Mouse (Mus musculus) kidney, postnatal 0 days (tissue): ENCODE results near the gene Ikbip. TPM values are rescaled to one million over a fixed set of nuclear protein-coding genes. Genes with fewer than 3 reads are reported as not detected.

Source experiments
- ATAC-seq: fragments of 200-750 bp; cut with Nextera tagmentation; replicated peaks from 2 replicates; pipeline ENCODE4 v1.8.0; 2017; ENCODE audit warnings: low read depth, moderate number of reproducible peaks, moderate TSS enrichment, moderate library complexity; ENCODE audit not compliant: low FRiP score
- DNase-seq: peaks from one replicate; pipeline ENCODE4 v3.0.0-alpha.2; 2016; ENCODE audit warnings: low spot score
- H3K27ac ChIP-seq: fragments of 300-500 bp; sonication (generic); 2 replicates; pipeline ENCODE4 v1.5.1; 2014; ENCODE audit warnings: mild to moderate bottlenecking
- H3K27me3 ChIP-seq: fragments of 300-500 bp; sonication (generic); 2 replicates; pipeline ENCODE4 v1.6.1; 2014; ENCODE audit warnings: low read length, mixed read lengths; ENCODE audit not compliant: insufficient read depth
- H3K36me3 ChIP-seq: fragments of 300-500 bp; sonication (generic); 2 replicates; pipeline ENCODE4 v1.6.1; 2014; ENCODE audit warnings: low read length, mixed read lengths; ENCODE audit not compliant: insufficient read depth
- H3K4me1 ChIP-seq: fragments of 300-500 bp; sonication (generic); replicated peaks from 2 replicates; pipeline ENCODE4 v1.6.1; 2014; ENCODE audit warnings: antibody characterized with exemption, low read length, mixed read lengths; ENCODE audit not compliant: insufficient read depth
- H3K4me2 ChIP-seq: fragments of 300-500 bp; sonication (generic); 2 replicates; pipeline ENCODE4 v1.6.1; 2014; ENCODE audit warnings: mild to moderate bottlenecking, low read length, moderate library complexity, mixed read lengths
- H3K4me3 ChIP-seq: fragments of 300-500 bp; sonication (generic); replicated peaks from 2 replicates; pipeline ENCODE4 v1.5.1; 2014; ENCODE audit warnings: low read depth, low read length
- H3K9ac ChIP-seq: fragments of 300-500 bp; sonication (generic); 2 replicates; pipeline ENCODE4 v1.6.1; 2014; ENCODE audit warnings: low read depth, low read length
- H3K9me3 ChIP-seq: fragments of 300-500 bp; sonication (generic); replicated peaks from 2 replicates; pipeline ENCODE4 v1.6.1; 2016; ENCODE audit warnings: low read length, inconsistent platforms, mixed read lengths
- CTCF ChIP-seq: IDR thresholded peaks from 2 replicates; pipeline ENCODE4 v1.5.1; 2016; ENCODE audit warnings: antibody characterized with exemption, low read depth, mild to moderate bottlenecking, moderate library complexity
- WGBS: fragments of 180-500 bp; shearing (Covaris S2); extraction: QIAGEN DNeasy Blood & Tissue Kit; methylation state at CpG from one replicate; pipeline ENCODE4 v1.1.7; 2014; 5-methylcytosine and 5-hydroxymethylcytosine counted together
- polyA plus RNA-seq: library from polyadenylated mRNA; unstranded; fragments of >200 nt; fragmentation: Nextera tagmentation; extraction: Ambion mirVana; gene quantifications from 2 replicates; pipeline ENCODE4 v1.2.1, GENCODE M21; 2015

Ikbip gene
- polyA plus RNA-seq = 48.1 and 50.3 TPM in 2 replicates

DNA sequence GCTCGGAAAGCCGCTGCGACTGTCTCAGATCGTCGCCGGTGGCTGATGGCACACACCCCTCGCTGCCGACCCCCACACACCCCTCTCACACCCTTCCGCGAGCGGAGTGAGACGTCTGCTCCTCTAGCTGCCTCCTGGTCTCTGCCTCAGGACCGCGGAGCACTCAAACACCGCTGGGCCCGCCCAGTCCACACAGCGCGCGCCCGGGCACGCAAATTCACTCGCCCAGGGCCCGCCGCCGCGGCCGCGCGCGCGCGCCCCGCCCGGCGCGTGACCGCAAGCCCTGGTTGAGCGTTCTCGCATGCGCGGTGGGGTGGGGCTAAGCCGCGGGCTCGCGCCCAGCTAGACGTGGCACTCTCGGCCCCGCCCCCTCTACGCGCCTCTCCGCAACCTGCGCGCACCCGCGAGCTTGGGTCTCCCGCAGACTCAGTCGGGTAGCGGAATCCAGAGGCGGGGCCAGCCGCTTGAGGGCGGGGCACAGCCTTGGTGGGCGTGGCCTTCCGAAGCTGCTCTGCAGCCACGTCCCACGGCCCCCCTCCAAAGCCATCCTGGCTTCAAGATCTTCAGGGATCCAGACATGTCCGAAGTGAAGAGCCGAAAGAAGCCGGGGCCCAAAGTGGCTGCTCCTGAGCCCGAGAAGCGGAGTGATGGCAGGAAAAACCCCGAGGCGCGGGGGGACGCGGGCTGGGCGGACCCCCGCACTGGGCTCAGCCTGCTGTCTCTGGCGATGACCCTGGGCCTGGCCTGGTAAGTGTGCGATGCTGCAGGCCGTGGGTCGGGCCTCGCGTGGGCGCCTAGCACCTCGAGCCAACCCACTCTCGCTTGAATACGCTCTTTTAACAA, at the start of gene Ikbip, which contains the start of gene Apaf1:
TSS of gene Ikbip (plus strand) at position 391 of the 843 bp plus-strand sequence.
TSS of gene Apaf1 (minus strand) at position 221 of the 843 bp plus-strand sequence.
- Histone ChIP-seq H3K4me2 (peak within 1 kb of the TSS; percentile 83), H3K4me3 (peak within 1 kb of the TSS; percentile 89), H3K9me3 (no peaks in the 10 kb centered on the region), H3K9ac (peak within 1 kb of the TSS; percentile 87), H3K36me3 (no peaks in the 10 kb centered on the region), H3K27ac (peak within 1 kb of the TSS; percentile 87), H3K4me1 (no peaks in the 10 kb centered on the region), H3K27me3 (no peaks in the 10 kb centered on the region)
- ATAC-seq (peak; percentile 97), DNase-seq (peak; percentile 99)
- WGBS = under 1% methylated on average over 87 of the region's 87 CpGs
- 0 out of 2 replicates have a peak, but pooled peaks have one; percentile 8 for TF ChIP-seq CTCF

DNA sequence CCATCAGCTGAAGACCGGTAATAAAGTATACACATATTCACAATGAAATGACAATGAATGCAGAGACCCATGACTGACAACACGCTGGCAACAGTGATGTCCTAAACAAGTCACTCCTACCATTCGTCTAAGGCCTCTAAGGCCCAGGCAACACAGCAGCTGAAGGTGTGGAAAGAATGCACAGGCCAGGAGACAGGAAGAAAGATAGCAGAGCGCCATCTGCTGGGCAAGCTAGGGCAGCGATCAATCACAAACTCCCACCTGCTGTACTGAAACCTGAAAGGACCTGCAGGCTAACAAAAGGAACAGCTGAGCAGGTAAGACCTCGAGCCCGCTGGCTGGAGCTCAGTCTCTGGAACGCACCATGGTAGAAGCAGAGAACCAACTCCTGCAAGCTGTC, 48.8 kb upstream of the Ikbip start:
- H3K27me3 ChIP-seq = no peaks in the 10 kb centered on the region
- ATAC-seq = peak; percentile 68; the same call in 1 of the 2 replicates
- H3K4me3 ChIP-seq = no peak overlapping the region

DNA sequence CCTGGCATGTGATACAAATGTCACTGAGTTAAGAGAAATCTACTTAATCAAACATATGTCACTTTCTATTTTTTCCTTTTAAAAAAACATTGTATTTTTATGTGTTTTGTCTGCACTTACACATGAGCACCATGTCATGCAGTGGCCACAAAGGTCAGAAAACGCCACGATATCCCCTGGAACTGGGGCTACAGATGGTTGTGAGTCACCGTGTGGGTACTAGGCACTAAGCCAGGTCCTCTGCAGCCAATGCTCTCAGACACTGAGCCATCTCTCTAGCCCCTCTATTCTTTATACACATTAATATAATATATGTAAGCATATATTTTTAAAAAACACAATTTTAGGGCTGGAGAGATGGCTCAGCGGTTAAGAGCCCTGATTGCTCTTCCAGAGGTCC, 33.0 kb upstream of the Ikbip start:
- Histone ChIP-seq H3K27me3 (no peaks in the 10 kb centered on the region), H3K4me1 (no peaks in the 10 kb centered on the region), H3K36me3 (peaks cover 27% of the 10 kb centered on the region), H3K9ac (no peak overlapping the region), H3K9me3 (no peaks in the 10 kb centered on the region), H3K4me3 (no peak overlapping the region), H3K4me2 (no peak overlapping the region), H3K27ac (no peak overlapping the region)
- no peak for TF ChIP-seq CTCF
- ATAC-seq = no peak
- 80% methylated on average over 4 of the region's 4 CpGs for WGBS
- no peak for DNase-seq

More for the DNA sequence above, 48.8 kb upstream of the Ikbip start:
- Histone ChIP-seq H3K27ac (no peak overlapping the region), H3K4me1 (no peaks in the 10 kb centered on the region), H3K9me3 (no peaks in the 10 kb centered on the region), H3K9ac (no peak overlapping the region), H3K36me3 (peaks cover 20% of the 10 kb centered on the region), H3K4me2 (no peak overlapping the region)
- DNase-seq = peak; percentile 76
- WGBS = 22% methylated on average over 8 of the region's 8 CpGs
- peak; percentile 86 for TF ChIP-seq CTCF

DNA sequence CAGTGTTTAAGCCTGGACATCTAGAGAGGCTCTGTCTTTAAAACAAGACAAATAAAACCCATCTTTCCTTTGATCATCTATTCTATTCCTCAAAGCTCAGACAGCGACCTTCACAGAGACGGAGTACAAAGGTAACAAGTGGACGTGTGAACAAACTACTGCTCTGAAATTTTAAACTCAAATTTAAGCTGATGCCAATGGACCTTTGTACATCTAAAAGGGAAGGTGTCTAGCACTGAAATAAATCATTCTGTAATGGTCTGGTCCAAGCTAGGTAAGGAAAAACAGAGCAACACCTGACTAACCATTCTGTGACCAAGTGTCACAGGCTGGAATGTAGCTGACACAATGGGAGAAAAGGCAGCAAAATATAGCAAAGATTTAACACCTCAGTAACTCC, 31.6 kb upstream of the Ikbip start:
- WGBS = 77% methylated on average over 3 of the region's 3 CpGs
- Histone ChIP-seq H3K27me3 (no peaks in the 10 kb centered on the region), H3K4me2 (no peak overlapping the region), H3K4me1 (no peaks in the 10 kb centered on the region), H3K9ac (no peak overlapping the region), H3K36me3 (peaks cover 31% of the 10 kb centered on the region), H3K4me3 (no peak overlapping the region), H3K27ac (no peak overlapping the region), H3K9me3 (no peaks in the 10 kb centered on the region)
- DNase-seq (no peak), ATAC-seq (no peak)
- no peak for TF ChIP-seq CTCF

DNA sequence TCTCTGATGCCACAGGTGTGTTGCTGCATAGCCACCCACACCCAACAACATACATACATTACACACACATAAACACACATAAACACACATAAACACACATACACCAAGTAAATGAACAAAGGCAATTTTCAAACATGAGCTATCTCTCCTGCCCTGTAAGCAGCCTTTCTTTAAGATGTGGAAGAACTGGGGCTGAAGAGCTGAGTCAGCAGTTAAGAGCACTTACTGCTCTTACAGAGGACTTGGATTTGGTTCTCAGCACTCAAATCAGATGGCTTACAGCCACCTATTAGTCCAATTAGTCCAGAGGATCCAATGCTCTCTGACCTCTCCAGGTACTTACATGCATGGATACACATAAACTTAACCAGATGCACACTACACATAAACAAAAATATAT, 30.0 kb upstream of the Ikbip start:
- no peaks in the 10 kb centered on the region for H3K9me3 ChIP-seq
- peaks cover 28% of the 10 kb centered on the region for H3K36me3 ChIP-seq
- H3K27ac ChIP-seq = no peak overlapping the region
- H3K27me3 ChIP-seq = no peaks in the 10 kb centered on the region
- no peak overlapping the region for H3K4me3 ChIP-seq
- H3K9ac ChIP-seq = no peak overlapping the region
- H3K4me2 ChIP-seq = no peak overlapping the region
- ATAC-seq (no peak), DNase-seq (no peak)
- H3K4me1 ChIP-seq = no peaks in the 10 kb centered on the region
- no peak for TF ChIP-seq CTCF

DNA sequence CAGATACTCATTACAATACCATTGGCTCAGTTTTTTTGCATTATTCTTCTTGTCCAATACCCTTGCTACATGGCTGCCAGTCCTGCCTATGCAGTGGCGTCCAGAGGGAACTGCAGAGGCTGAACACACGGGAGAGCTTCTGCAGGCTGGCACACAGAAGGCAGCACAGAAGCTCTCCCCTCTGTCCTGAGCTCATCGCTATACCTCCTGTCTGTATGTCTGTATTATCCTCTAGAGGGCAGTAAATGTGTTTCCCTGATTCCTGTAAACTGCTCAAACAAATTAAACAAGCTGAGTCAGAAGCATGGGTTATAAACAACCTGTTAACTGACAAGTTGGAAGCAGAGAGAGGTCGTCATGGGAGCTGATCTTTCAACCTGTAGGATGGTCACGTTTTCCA, 22.0 kb upstream of the Ikbip start:
- H3K27me3 ChIP-seq = no peaks in the 10 kb centered on the region
- H3K9ac ChIP-seq = no peak overlapping the region
- 34% methylated on average over 5 of the region's 5 CpGs for WGBS
- H3K4me2 ChIP-seq = no peak overlapping the region
- DNase-seq (peak; percentile 66), ATAC-seq (0 out of 2 replicates have a peak, but pooled peaks have one; percentile 10)
- H3K4me1 ChIP-seq = no peaks in the 10 kb centered on the region
- peaks cover 8% of the 10 kb centered on the region; the same call in 1 of the 2 replicates for H3K36me3 ChIP-seq
- no peaks in the 10 kb centered on the region for H3K9me3 ChIP-seq
- peak; percentile 67 for TF ChIP-seq CTCF
- no peak overlapping the region for H3K27ac ChIP-seq
- no peak overlapping the region for H3K4me3 ChIP-seq
